Mouse (Mus musculus) intestine, postnatal 0 days (tissue): ENCODE results near the gene Ppp1cc. TPM values are rescaled to one million over a fixed set of nuclear protein-coding genes. Genes with fewer than 3 reads are reported as not detected.

Experiments used
- ATAC-seq: fragments of 200-750 bp; cut with Nextera tagmentation; 2 replicates; pipeline ENCODE4 v1.8.0; 2017; ENCODE audit warnings: mild to moderate bottlenecking, moderate TSS enrichment, moderate library complexity
- H3K27ac ChIP-seq: fragments of 300-500 bp; sonication (generic); 2 replicates; pipeline ENCODE4 v1.5.1; 2014; ENCODE audit warnings: mild to moderate bottlenecking, low read depth, low read length, moderate library complexity
- H3K27me3 ChIP-seq: fragments of 300-500 bp; sonication (generic); replicated peaks from 2 replicates; pipeline ENCODE4 v1.6.1; 2014; ENCODE audit warnings: low read length, mixed read lengths; ENCODE audit not compliant: control insufficient read depth, insufficient read depth
- H3K36me3 ChIP-seq: fragments of 300-500 bp; sonication (generic); 2 replicates; pipeline ENCODE4 v1.6.1; 2014; ENCODE audit warnings: mild to moderate bottlenecking, moderate library complexity; ENCODE audit not compliant: control insufficient read depth, insufficient read depth
- H3K4me1 ChIP-seq: fragments of 300-500 bp; sonication (generic); replicated peaks from 2 replicates; pipeline ENCODE4 v1.6.1; 2014; ENCODE audit warnings: antibody characterized with exemption, low read length, mixed read lengths; ENCODE audit not compliant: control insufficient read depth, insufficient read depth
- H3K4me2 ChIP-seq: fragments of 300-500 bp; sonication (generic); replicated peaks from 2 replicates; pipeline ENCODE4 v1.6.1; 2014; ENCODE audit warnings: low read depth, mild to moderate bottlenecking, moderate library complexity
- H3K4me3 ChIP-seq: fragments of 300-500 bp; sonication (generic); 2 replicates; pipeline ENCODE4 v1.5.1; 2014; ENCODE audit warnings: low read depth, low read length
- H3K9ac ChIP-seq: fragments of 300-500 bp; sonication (generic); 2 replicates; pipeline ENCODE4 v1.6.1; 2014; ENCODE audit warnings: mild to moderate bottlenecking, low read depth, low read length
- H3K9me3 ChIP-seq: fragments of 300-500 bp; sonication (generic); 2 replicates; pipeline ENCODE4 v1.6.1; 2016; ENCODE audit warnings: mixed run types; ENCODE audit not compliant: control insufficient read depth
- CTCF ChIP-seq: sonication (generic); IDR thresholded peaks from 2 replicates; pipeline ENCODE4 v1.5.1; 2016; ENCODE audit warnings: low read depth, mild to moderate bottlenecking, control low read depth, antibody characterized with exemption, moderate library complexity
- WGBS: fragments of 180-500 bp; shearing (Covaris S2); extraction: QIAGEN DNeasy Blood & Tissue Kit; methylation state at CpG from one replicate; pipeline ENCODE4 v1.1.7; 2014; 5-methylcytosine and 5-hydroxymethylcytosine counted together
- polyA plus RNA-seq: library from polyadenylated mRNA; unstranded; fragments of >200 nt; fragmentation: Nextera tagmentation; extraction: Ambion mirVana; gene quantifications from 2 replicates; pipeline ENCODE4 v1.2.1, GENCODE M21; 2015

Gene Ppp1cc
- polyA plus RNA-seq, 1 experiment from 2014 or later = 144 TPM

- ATAC-seq = 0 out of 2 replicates have a peak, but pooled peaks have one; percentile 47
- H3K4me3 ChIP-seq = no peak overlapping the region
- no peaks in the 10 kb centered on the region for H3K9me3 ChIP-seq
- no peak for TF ChIP-seq CTCF
- H3K4me2 ChIP-seq = no peak overlapping the region
- no peak overlapping the region for H3K9ac ChIP-seq
- no peaks in the 10 kb centered on the region for H3K36me3 ChIP-seq
- H3K27ac ChIP-seq = no peak overlapping the region
- 56% methylated on average over 12 of the region's 12 CpGs for WGBS
- H3K4me1 ChIP-seq = no peaks in the 10 kb centered on the region
- no peaks in the 10 kb centered on the region for H3K27me3 ChIP-seq
These were observed 33.4 kb downstream of the Ppp1cc start for GRCm38 (mm10) chr5:122191269-122192063.

- 0 out of 2 replicates have a peak, but pooled peaks have one; percentile 28 for TF ChIP-seq CTCF
- 29% methylated on average over 3 of the region's 4 CpGs for WGBS
- H3K4me2 ChIP-seq = no peak overlapping the region
- no peak overlapping the region for H3K9ac ChIP-seq
- H3K4me3 ChIP-seq = no peak overlapping the region
- ATAC-seq = no peak; the same call in 1 of the 2 replicates
- H3K36me3 ChIP-seq = no peaks in the 10 kb centered on the region
- H3K4me1 ChIP-seq = no peaks in the 10 kb centered on the region
- H3K27ac ChIP-seq = no peak overlapping the region
- H3K27me3 ChIP-seq = no peaks in the 10 kb centered on the region
- no peaks in the 10 kb centered on the region for H3K9me3 ChIP-seq
These were observed 34.3 kb downstream of the Ppp1cc start for GRCm38 (mm10) chr5:122192347-122192746.

GRCm38 (mm10) chr5:122200872-122201271 lies 42.8 kb downstream of the Ppp1cc start:
- 87% methylated on average over 4 of the region's 4 CpGs for WGBS
- no peak for TF ChIP-seq CTCF
- no peak for ATAC-seq

GRCm38 (mm10) chr5:122201904-122202303 lies 43.8 kb downstream of the Ppp1cc start:
- H3K27ac ChIP-seq = no peak overlapping the region
- H3K36me3 ChIP-seq = no peaks in the 10 kb centered on the region
- no peaks in the 10 kb centered on the region for H3K4me1 ChIP-seq
- H3K9me3 ChIP-seq = no peaks in the 10 kb centered on the region
- no peak for ATAC-seq
- no peak for TF ChIP-seq CTCF
- H3K4me2 ChIP-seq = no peak overlapping the region
- H3K9ac ChIP-seq = no peak overlapping the region
- no peak overlapping the region for H3K4me3 ChIP-seq
- WGBS = 91% methylated on average over 6 of the region's 6 CpGs
- no peaks in the 10 kb centered on the region for H3K27me3 ChIP-seq

More at GRCm38 (mm10) chr5:122200872-122201271, 42.8 kb downstream of the Ppp1cc start:
- Histone ChIP-seq H3K4me3 (no peak overlapping the region), H3K9me3 (no peaks in the 10 kb centered on the region), H3K4me1 (no peaks in the 10 kb centered on the region), H3K36me3 (no peaks in the 10 kb centered on the region), H3K27ac (no peak overlapping the region), H3K27me3 (no peaks in the 10 kb centered on the region), H3K4me2 (no peak overlapping the region), H3K9ac (no peak overlapping the region)

- H3K36me3 ChIP-seq = no peaks in the 10 kb centered on the region
- H3K27ac ChIP-seq = no peak overlapping the region
- 74% methylated on average over 2 of the region's 2 CpGs for WGBS
- no peaks in the 10 kb centered on the region for H3K27me3 ChIP-seq
- H3K9ac ChIP-seq = no peak overlapping the region
- ATAC-seq = no peak
- no peak overlapping the region for H3K4me2 ChIP-seq
- H3K9me3 ChIP-seq = no peaks in the 10 kb centered on the region
- no peak overlapping the region for H3K4me3 ChIP-seq
- TF ChIP-seq CTCF = no peak
- H3K4me1 ChIP-seq = no peaks in the 10 kb centered on the region
These were observed 46.1 kb downstream of the Ppp1cc start for GRCm38 (mm10) chr5:122204180-122204579.

- ATAC-seq = no peak
- Histone ChIP-seq H3K4me1 (no peaks in the 10 kb centered on the region), H3K36me3 (no peaks in the 10 kb centered on the region), H3K9ac (no peak within 1 kb of the TSS), H3K27me3 (no peaks in the 10 kb centered on the region; the same call in 1 of the 2 replicates), H3K9me3 (no peaks in the 10 kb centered on the region), H3K27ac (no peak within 1 kb of the TSS), H3K4me2 (no peak within 1 kb of the TSS), H3K4me3 (no peak within 1 kb of the TSS)
- no peak for TF ChIP-seq CTCF
- 76% methylated on average over 4 of the region's 4 CpGs for WGBS
These were observed 48.4 kb downstream of the Ppp1cc start, which contains the start of gene Hvcn1 for GRCm38 (mm10) chr5:122206475-122206874. TSS of gene Hvcn1 (plus strand) at chr5:122206804.
